Mouse (Mus musculus) E14TG2a.4 (cell line): ENCODE measurements at regions not wholly inside any gene's neighbourhood (a gene's known extent, or its start where the extent isn't known, plus 50 kb on each side); places are given as distances from the start of the nearest gene placed in this dataset.

Experiments used
- H3K27me3 ChIP-seq: 2 replicates; pipeline ENCODE4 v1.6.1; 2014; ENCODE audit warnings: low read length, control low read depth; ENCODE audit not compliant: insufficient read depth
- H3K36me3 ChIP-seq: 2 replicates; pipeline ENCODE4 v1.6.1; 2014; ENCODE audit warnings: low read length, control low read depth; ENCODE audit not compliant: insufficient read depth
- H3K4me1 ChIP-seq: replicated peaks from 2 replicates; pipeline ENCODE4 v1.6.1; 2014; ENCODE audit warnings: low read depth, low read length, control low read depth
- H3K4me3 ChIP-seq: replicated peaks from 2 replicates; pipeline ENCODE4 v1.5.1; 2014; ENCODE audit warnings: mild to moderate bottlenecking, low read length
- H3K9me3 ChIP-seq: 2 replicates; pipeline ENCODE4 v1.6.1; 2014; ENCODE audit warnings: low read length, control low read depth
- CTCF ChIP-seq: conservative IDR thresholded peaks from 2 replicates; pipeline ENCODE4 v1.5.1; 2014; ENCODE audit warnings: low read length
- NANOG ChIP-seq: IDR thresholded peaks from 2 replicates; pipeline ENCODE4 v1.6.1; 2014; ENCODE audit warnings: borderline replicate concordance, low read length, mixed read lengths
- POU5F1 ChIP-seq: IDR thresholded peaks from 2 replicates; pipeline ENCODE4 v1.6.1; 2014; ENCODE audit warnings: low read length, borderline replicate concordance

DNA sequence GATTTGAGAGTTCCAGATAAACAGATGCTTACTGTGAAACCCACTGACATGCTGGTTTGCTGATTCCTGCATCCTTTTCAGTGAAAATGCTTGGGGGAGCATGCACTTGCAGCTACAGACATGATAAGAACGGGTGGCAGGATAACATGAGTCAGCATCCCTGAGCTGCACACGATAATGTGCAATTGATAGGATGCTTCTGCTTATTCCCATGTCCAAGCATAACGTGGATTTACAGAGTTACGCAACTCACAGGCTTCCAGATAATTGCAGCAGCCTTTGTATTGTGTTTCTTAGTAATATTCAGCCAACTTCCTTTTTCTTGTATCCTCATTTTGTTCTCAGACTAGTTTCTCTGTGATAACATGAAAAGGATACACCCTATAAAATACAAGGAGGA is 245.7 kb downstream of the Flrt2 start:
- Histone ChIP-seq H3K9me3 (no peaks in the 10 kb centered on the region), H3K27me3 (no peaks in the 10 kb centered on the region), H3K4me3 (no peak overlapping the region), H3K4me1 (no peaks in the 10 kb centered on the region), H3K36me3 (no peaks in the 10 kb centered on the region)
- TF ChIP-seq POU5F1 = no peak
- no peak for TF ChIP-seq NANOG
- no peak for TF ChIP-seq CTCF

DNA sequence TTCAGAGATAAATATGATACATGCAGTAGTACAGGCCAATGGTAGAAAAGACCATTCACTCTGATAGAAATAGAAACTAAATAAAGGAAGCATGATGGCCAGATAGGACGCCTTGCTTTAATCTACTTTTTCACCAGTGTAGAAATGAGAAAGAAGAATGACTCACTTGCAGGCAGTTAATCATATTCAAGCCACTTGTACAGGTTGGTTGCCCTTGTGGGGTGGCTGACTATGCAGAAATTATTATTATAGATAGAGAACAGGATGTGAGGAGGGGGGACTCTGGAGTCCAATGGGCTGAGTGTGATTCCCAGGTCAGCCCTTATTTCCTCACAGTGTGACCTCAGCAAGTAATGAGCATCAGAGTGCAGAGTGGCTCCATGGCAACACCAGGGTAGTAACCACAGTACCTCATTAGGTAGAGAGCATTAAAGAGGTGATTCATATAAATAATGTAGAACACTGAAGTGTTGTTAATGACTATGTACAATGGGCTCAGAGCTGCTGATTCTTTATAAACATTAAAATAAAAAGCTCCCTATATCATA is 248.5 kb downstream of the Flrt2 start:
- Histone ChIP-seq H3K4me1 (no peaks in the 10 kb centered on the region), H3K4me3 (no peak overlapping the region), H3K27me3 (no peaks in the 10 kb centered on the region), H3K9me3 (no peaks in the 10 kb centered on the region), H3K36me3 (no peaks in the 10 kb centered on the region)
- TF ChIP-seq NANOG (no peak), CTCF (no peak), POU5F1 (no peak)

GRCm38 (mm10) chr12:95959786-95960504 is 267.9 kb downstream of the Flrt2 start:
- no peaks in the 10 kb centered on the region for H3K4me1 ChIP-seq
- no peak overlapping the region for H3K4me3 ChIP-seq
- no peaks in the 10 kb centered on the region for H3K27me3 ChIP-seq
- no peaks in the 10 kb centered on the region for H3K9me3 ChIP-seq
- H3K36me3 ChIP-seq = no peaks in the 10 kb centered on the region
- no peak for TF ChIP-seq CTCF
- no peak for TF ChIP-seq NANOG
- no peak for TF ChIP-seq POU5F1

DNA sequence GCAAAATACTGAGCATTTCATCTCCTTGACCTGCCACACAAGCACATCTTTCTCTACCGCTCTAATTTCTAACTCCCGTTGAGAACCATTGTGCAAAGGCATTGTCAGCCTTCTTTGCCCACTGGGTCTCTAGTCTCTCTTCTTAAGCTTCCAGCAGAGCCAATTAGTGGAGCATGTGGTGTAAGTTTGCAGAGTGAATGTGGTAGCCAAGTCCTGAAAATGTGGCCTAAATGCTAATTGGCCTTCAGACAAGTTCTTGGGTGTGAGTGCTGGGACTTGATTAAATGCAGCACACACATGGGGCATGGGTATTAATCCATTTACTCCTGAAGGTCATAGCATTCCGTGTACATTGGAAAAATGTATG is 268.5 kb downstream of the Flrt2 start:
- H3K4me3 ChIP-seq = no peak overlapping the region
- H3K36me3 ChIP-seq = no peaks in the 10 kb centered on the region
- no peaks in the 10 kb centered on the region for H3K9me3 ChIP-seq
- no peak for TF ChIP-seq POU5F1
- no peak for TF ChIP-seq NANOG
- no peak for TF ChIP-seq CTCF
- H3K27me3 ChIP-seq = no peaks in the 10 kb centered on the region
- no peaks in the 10 kb centered on the region for H3K4me1 ChIP-seq

GRCm38 (mm10) chr12:95962817-95963216 is 270.8 kb downstream of the Flrt2 start:
- TF ChIP-seq POU5F1 (no peak), NANOG (no peak), CTCF (no peak)
- no peak overlapping the region for H3K4me3 ChIP-seq
- no peaks in the 10 kb centered on the region for H3K27me3 ChIP-seq
- H3K4me1 ChIP-seq = no peaks in the 10 kb centered on the region
- H3K9me3 ChIP-seq = no peaks in the 10 kb centered on the region
- H3K36me3 ChIP-seq = no peaks in the 10 kb centered on the region

- no peaks in the 10 kb centered on the region for H3K27me3 ChIP-seq
- no peaks in the 10 kb centered on the region for H3K36me3 ChIP-seq
- H3K9me3 ChIP-seq = no peaks in the 10 kb centered on the region
- H3K4me3 ChIP-seq = no peak overlapping the region
- no peaks in the 10 kb centered on the region for H3K4me1 ChIP-seq
- TF ChIP-seq NANOG = no peak
- TF ChIP-seq CTCF = no peak
- TF ChIP-seq POU5F1 = no peak
Measured at GRCm38 (mm10) chr12:95988669-95989288, 296.8 kb downstream of the Flrt2 start.

DNA sequence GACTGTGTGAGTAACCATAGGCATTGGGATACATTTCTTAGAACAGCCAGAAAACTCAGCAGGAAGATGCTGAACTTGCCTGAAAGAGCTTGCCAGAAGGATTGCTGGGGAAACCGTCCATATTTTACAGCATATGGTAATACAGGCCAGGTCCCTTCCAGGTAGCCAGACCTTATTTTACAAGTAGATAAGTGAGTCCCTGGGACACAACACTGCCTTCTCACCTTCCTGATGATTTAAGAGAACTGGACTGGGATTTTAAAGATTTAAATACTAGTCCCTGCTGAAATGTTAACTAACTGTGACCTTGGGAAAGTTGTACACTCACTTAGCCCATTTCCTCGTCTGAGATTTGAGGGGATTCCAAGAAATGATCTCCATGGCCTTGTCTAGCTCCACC is 302.9 kb downstream of the Flrt2 start:
- H3K27me3 ChIP-seq = no peaks in the 10 kb centered on the region
- TF ChIP-seq CTCF = no peak
- TF ChIP-seq POU5F1 = no peak
- TF ChIP-seq NANOG = no peak
- no peaks in the 10 kb centered on the region for H3K36me3 ChIP-seq
- H3K4me1 ChIP-seq = no peaks in the 10 kb centered on the region
- no peak overlapping the region for H3K4me3 ChIP-seq
- no peaks in the 10 kb centered on the region for H3K9me3 ChIP-seq

- no peaks in the 10 kb centered on the region for H3K9me3 ChIP-seq
- H3K36me3 ChIP-seq = no peaks in the 10 kb centered on the region
- H3K4me1 ChIP-seq = no peaks in the 10 kb centered on the region
- H3K4me3 ChIP-seq = no peak overlapping the region
- no peaks in the 10 kb centered on the region for H3K27me3 ChIP-seq
- no peak for TF ChIP-seq POU5F1
- TF ChIP-seq CTCF = no peak
- no peak for TF ChIP-seq NANOG
Measured at GRCm38 (mm10) chr12:96030180-96030579, 338.2 kb downstream of the Flrt2 start.
